Mouse (Mus musculus): ENCODE results near the gene Gm10639. TPM values are rescaled to one million over a fixed set of nuclear protein-coding genes. Genes with fewer than 3 reads are reported as not detected.
"Not testable (repeated sequence)": the region's sequence is repeated elsewhere in the genome, so short reads cannot be mapped to it uniquely, and the experiment has no call there.

The Gm10639 gene
- total RNA-seq (2014; rRNA removed) (not detected in 2 replicates), polyA plus RNA-seq (2015; fragmentation: Nextera tagmentation; extraction: Ambion mirVana) (not detected in 2 replicates)

DNA sequence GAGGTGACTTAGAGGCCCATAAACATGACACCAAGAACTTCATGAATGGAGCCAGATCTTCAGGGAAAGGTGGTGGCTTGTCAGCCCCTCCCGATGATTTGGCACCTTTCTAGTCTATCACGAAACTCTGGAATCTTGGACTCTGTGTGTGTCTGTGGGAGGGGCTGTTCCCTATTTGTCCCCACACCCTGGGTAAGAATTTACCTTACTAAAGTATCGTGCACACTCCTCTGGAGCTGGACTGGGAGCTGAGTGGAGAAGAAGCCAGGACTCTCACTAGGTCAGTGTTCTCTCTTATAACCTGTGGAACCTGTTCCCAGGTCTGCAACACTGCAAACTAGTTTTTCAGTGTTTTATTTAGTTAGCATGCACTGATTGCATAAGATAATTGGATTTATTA is at the start of gene Gm10639:
Gene Gm10639, plus strand, starts transcription at position 201 of the 400 bp plus-strand sequence.
- not testable (repeated sequence) for H3K9ac ChIP-seq (replicated peaks; ENCODE audit: low read length); DNase-seq (ENCODE audit: low spot score); H3K27me3 ChIP-seq (ENCODE audit: insufficient read depth, low read length); H3K4me1 ChIP-seq (ENCODE audit: insufficient read depth, low read length); H3K9me3 ChIP-seq (ENCODE audit: low read length); H3K27ac ChIP-seq; H3K4me3 ChIP-seq (ENCODE audit: low read length); H3K4me2 ChIP-seq (ENCODE audit: low read depth, low read length); ATAC-seq; H3K36me3 ChIP-seq (ENCODE audit: insufficient read depth, low read length)
- WGBS = 91% methylated on average over 3 of the region's 3 CpGs

DNA sequence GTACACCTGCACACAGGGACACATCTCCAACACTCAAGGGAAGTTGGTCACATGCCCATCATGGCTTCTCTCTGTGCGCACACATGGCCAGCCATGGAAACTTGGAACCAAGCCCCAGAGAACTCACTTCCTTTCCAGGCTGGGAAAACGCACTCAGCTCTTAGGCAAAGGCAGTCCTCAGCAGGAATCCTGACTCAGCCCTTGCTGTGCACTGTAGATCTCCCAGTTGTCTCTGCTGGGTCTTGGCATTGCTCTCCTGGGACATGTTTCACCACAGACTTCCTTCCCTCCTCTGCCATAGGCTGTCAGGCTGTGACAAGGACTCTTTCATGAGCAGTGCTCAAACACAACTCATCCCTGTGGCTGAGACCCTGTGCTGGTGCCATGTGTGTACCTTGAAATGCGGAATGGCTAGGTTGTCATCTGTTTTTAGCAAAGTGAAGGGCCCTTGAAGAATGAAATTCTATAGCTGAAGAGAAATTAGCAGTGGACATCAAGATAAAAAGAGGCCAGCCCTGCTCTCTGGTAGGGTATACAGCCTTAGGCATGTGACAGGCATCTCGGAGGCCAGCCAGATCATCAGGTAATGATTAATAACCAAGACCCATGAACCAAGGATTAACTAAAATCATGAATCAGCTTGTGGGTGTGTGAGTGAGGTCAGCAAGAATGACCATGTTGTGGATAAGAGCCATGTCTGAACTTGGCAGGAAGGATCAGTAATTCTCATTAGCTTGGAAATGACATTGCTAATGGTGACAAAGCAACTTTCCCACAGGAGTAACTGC is 33.8 kb upstream of the Gm10639 start:
- not testable (repeated sequence) for H3K27ac ChIP-seq; H3K27me3 ChIP-seq (ENCODE audit: insufficient read depth, low read length); H3K4me1 ChIP-seq (ENCODE audit: insufficient read depth, low read length); H3K36me3 ChIP-seq (ENCODE audit: insufficient read depth, low read length); H3K9ac ChIP-seq (replicated peaks; ENCODE audit: low read length); H3K4me3 ChIP-seq (ENCODE audit: low read length); DNase-seq (ENCODE audit: low spot score); H3K9me3 ChIP-seq (ENCODE audit: low read length); H3K4me2 ChIP-seq (ENCODE audit: low read depth, low read length); ATAC-seq
- WGBS = 76% methylated on average over 4 of the region's 4 CpGs

DNA sequence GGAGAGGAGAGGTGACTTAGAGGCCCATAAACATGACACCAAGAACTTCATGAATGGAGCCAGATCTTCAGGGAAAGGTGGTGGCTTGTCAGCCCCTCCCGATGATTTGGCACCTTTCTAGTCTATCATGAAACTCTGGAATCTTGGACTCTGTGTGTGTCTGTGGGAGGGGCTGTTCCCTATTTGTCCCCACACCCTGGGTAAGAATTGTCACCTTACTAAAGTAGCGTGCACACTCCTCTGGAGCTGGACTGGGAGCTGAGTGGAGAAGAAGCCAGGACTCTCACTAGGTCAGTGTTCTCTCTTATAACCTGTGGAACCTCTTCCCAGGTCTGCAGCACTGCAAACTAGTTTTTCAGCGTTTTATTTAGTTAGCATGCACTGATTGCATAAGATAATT is 32.8 kb upstream of the Gm10639 start, which contains the start of gene Gm3776:
Gene Gm3776, plus strand, starts transcription at position 216 of the 400 bp plus-strand sequence.
- not testable (repeated sequence) for H3K4me2 ChIP-seq (ENCODE audit: low read depth, low read length); ATAC-seq; H3K4me1 ChIP-seq (ENCODE audit: insufficient read depth, low read length); H3K9me3 ChIP-seq (ENCODE audit: low read length); H3K9ac ChIP-seq (replicated peaks; ENCODE audit: low read length); H3K4me3 ChIP-seq (ENCODE audit: low read length); H3K27me3 ChIP-seq (ENCODE audit: insufficient read depth, low read length); DNase-seq (ENCODE audit: low spot score); H3K36me3 ChIP-seq (ENCODE audit: insufficient read depth, low read length); H3K27ac ChIP-seq
- WGBS = 95% methylated on average over 1 of the region's 3 CpGs

DNA sequence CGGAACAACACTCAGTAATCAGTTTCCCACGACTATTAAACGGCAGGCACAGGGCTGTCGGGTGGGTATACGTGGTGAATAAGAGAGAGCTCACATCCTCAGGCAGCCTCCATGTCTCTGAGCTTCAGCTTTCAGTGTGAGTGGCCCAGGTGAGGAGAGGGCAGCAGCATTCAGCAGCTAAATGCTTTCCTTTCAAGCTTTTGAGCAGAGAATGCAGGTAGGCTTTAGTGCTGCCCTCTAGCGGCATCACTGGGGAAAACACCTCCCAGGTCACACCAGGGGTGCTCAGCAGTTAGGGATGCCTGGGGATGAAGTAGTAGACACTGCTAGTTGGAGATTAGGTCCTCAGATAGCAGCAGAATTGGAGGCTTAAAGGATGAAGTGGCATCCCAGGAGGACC is 30.0 kb upstream of the Gm10639 start:
- not testable (repeated sequence) for H3K27me3 ChIP-seq (ENCODE audit: insufficient read depth, low read length); H3K9me3 ChIP-seq (ENCODE audit: low read length); H3K4me2 ChIP-seq (ENCODE audit: low read depth, low read length); H3K9ac ChIP-seq (replicated peaks; ENCODE audit: low read length); H3K4me3 ChIP-seq (ENCODE audit: low read length); H3K4me1 ChIP-seq (ENCODE audit: insufficient read depth, low read length); DNase-seq (ENCODE audit: low spot score); H3K27ac ChIP-seq; H3K36me3 ChIP-seq (ENCODE audit: insufficient read depth, low read length)
- WGBS = 0% methylated on average over 1 of the region's 6 CpGs
- ATAC-seq = peak; percentile 29; the same call in 1 of the 2 replicates
- peak; percentile 45 for TF ChIP-seq CTCF (IDR thresholded peaks at IDR 0.05; ENCODE audit: low read depth)

DNA sequence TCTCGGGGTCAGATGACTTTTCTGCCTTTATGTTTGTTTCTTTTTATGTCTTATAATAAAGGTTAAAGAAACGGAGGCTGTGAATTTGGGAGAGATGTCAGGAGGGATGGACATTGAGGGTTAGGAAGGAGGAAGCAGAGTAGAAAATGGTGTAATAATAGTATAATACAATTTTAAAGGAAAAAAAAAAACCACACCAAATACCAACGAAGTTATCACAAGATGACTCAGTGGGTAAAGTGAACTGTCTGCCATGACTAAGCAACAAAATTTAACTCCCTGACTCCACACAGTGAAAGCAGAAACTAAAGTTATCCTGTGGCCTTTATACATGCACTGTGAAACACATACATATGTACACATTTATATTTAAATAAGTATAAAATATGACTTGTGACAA is 18.8 kb upstream of the Gm10639 start:
- H3K4me1 ChIP-seq (ENCODE audit: insufficient read depth, low read length); H3K4me3 ChIP-seq (ENCODE audit: low read length); DNase-seq (ENCODE audit: low spot score); H3K36me3 ChIP-seq (ENCODE audit: insufficient read depth, low read length); H3K27me3 ChIP-seq (ENCODE audit: insufficient read depth, low read length); H3K9me3 ChIP-seq (ENCODE audit: low read length); H3K9ac ChIP-seq (replicated peaks; ENCODE audit: low read length); ATAC-seq; H3K4me2 ChIP-seq (ENCODE audit: low read depth, low read length); H3K27ac ChIP-seq: not testable (repeated sequence)
- WGBS = 89% methylated on average over 3 of the region's 3 CpGs

DNA sequence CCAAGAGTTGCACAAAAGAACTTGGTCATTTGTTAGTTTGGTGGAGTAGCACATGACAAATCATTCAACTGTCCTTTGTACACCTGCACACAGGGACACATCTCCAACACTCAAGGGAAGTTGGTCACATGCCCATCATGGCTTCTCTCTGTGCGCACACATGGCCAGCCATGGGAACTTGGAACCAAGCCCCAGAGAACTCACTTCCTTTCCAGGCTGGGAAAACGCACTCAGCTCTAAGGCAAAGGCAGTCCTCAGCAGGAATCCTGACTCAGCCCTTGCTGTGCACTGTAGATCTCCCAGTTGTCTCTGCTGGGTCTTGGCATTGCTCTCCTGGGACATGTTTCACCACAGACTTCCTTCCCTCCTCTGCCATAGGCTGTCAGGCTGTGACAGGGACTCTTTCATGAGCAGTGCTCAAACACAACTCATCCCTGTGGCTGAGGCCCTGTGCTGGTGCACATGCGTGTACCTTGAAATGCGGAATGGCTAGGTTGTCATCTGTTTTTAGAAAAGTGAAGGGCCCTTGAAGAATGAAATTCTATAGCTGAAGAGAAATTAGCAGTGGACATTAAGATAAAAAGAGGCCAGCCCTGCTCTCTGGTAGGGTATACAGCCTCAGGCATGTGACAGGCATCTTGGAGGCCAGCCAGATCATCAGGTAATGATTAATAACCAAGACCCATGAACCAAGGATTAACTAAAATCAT is 7.6 kb upstream of the Gm10639 start:
- not testable (repeated sequence) for H3K4me3 ChIP-seq (ENCODE audit: low read length); H3K9ac ChIP-seq (replicated peaks; ENCODE audit: low read length); H3K27ac ChIP-seq; H3K4me1 ChIP-seq (ENCODE audit: insufficient read depth, low read length); H3K4me2 ChIP-seq (ENCODE audit: low read depth, low read length); H3K36me3 ChIP-seq (ENCODE audit: insufficient read depth, low read length); ATAC-seq; H3K9me3 ChIP-seq (ENCODE audit: low read length); DNase-seq (ENCODE audit: low spot score); H3K27me3 ChIP-seq (ENCODE audit: insufficient read depth, low read length)
- 76% methylated on average over 4 of the region's 4 CpGs for WGBS

DNA sequence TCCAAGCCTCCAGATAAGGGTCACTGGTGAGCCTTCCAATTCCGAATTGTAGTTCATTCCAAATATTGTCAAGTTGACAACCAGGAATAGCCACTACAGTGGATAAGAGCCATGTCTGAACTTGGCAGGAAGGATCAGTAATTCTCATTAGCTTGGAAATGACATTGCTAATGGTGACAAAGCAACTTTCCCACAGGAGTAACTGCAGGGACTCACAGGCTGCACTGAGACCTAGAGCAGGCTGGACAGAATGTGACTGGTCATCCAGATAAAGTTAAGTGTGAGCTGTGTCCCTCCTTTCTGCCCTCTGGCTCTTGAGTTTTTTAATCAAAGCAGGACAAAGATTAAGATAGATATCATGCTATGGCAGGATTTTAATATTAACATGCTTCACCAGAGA is 660 bp upstream of the Gm10639 start:
- not testable (repeated sequence) for H3K4me2 ChIP-seq (ENCODE audit: low read depth, low read length); H3K4me1 ChIP-seq (ENCODE audit: insufficient read depth, low read length); DNase-seq (ENCODE audit: low spot score); H3K27me3 ChIP-seq (ENCODE audit: insufficient read depth, low read length); H3K9ac ChIP-seq (replicated peaks; ENCODE audit: low read length); ATAC-seq; H3K4me3 ChIP-seq (ENCODE audit: low read length); H3K36me3 ChIP-seq (ENCODE audit: insufficient read depth, low read length); H3K9me3 ChIP-seq (ENCODE audit: low read length); H3K27ac ChIP-seq
- 50% methylated on average over 1 of the region's 1 CpGs for WGBS

DNA sequence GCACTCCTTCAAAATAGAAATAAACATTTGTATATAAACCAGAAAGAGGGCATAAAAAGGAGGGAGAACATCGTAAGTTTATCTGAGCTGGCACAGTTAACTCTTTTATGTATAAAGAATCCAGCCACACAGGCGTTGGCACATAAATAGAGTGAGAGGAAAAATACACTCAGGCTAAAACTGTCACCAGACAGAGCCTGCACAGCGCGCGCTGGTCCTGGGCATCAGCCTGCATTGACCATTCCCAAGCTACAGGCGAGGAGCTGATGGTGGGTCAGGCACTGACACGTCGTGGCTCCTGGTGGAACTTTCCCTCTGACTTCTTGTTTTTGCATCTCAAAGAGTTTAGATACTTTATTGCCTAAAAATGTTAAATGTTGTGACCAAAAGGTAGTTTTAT is 2.7 kb downstream of the Gm10639 start:
- H3K4me2 ChIP-seq (ENCODE audit: low read depth, low read length); H3K4me3 ChIP-seq (ENCODE audit: low read length); H3K27ac ChIP-seq; H3K36me3 ChIP-seq (ENCODE audit: insufficient read depth, low read length); DNase-seq (ENCODE audit: low spot score); H3K27me3 ChIP-seq (ENCODE audit: insufficient read depth, low read length); ATAC-seq; H3K9ac ChIP-seq (replicated peaks; ENCODE audit: low read length); H3K4me1 ChIP-seq (ENCODE audit: insufficient read depth, low read length); H3K9me3 ChIP-seq (ENCODE audit: low read length): not testable (repeated sequence)
- WGBS = 84% methylated on average over 8 of the region's 8 CpGs

DNA sequence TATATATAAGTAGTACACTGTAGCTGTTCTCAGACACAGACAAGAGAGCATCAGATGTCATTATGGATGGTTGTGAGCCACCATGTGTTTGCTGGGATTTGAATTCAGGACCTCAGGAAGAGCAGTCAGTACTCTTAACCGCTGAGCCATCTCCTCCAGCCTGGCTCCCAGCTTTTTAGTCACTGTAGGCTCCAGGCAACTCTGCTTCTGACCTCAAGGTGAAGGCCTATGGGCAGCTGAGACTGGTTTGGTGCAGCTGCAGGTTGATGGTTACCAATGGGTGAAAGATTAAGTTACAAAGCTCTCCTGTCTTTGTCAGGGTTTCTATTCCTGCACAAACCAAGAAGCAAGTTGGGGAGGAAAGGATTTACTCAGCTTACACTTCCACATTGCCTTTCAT is 4.0 kb downstream of the Gm10639 start:
- H3K4me3 ChIP-seq (ENCODE audit: low read length); H3K4me2 ChIP-seq (ENCODE audit: low read depth, low read length); H3K4me1 ChIP-seq (ENCODE audit: insufficient read depth, low read length); H3K9me3 ChIP-seq (ENCODE audit: low read length); H3K27me3 ChIP-seq (ENCODE audit: insufficient read depth, low read length); ATAC-seq; H3K27ac ChIP-seq; DNase-seq (ENCODE audit: low spot score); H3K9ac ChIP-seq (replicated peaks; ENCODE audit: low read length); H3K36me3 ChIP-seq (ENCODE audit: insufficient read depth, low read length): not testable (repeated sequence)
- WGBS = 65% methylated on average over 1 of the region's 1 CpGs

DNA sequence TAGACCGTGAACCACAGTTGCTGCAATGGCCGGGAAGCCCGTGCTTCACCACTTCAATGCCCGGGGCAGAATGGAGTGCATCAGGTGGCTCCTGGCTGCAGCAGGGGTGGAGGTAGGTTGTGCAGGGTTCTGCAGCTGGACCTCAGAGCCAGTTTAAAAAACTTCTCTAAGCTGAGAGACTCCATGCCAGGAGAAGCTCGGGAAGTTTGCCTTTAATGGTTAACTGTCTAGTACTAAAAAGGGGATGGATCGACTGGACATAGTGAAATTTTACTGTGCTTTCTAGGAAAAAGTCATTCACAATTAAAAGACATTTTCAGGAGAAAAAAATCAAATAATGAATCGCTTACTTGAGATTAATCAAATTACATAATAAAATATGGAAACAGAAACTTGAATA is 5.1 kb downstream of the Gm10639 start:
- WGBS = 88% methylated on average over 4 of the region's 7 CpGs
- H3K27ac ChIP-seq; H3K36me3 ChIP-seq (ENCODE audit: insufficient read depth, low read length); H3K9me3 ChIP-seq (ENCODE audit: low read length); H3K9ac ChIP-seq (replicated peaks; ENCODE audit: low read length); H3K4me3 ChIP-seq (ENCODE audit: low read length); H3K4me1 ChIP-seq (ENCODE audit: insufficient read depth, low read length); ATAC-seq; DNase-seq (ENCODE audit: low spot score); H3K4me2 ChIP-seq (ENCODE audit: low read depth, low read length); H3K27me3 ChIP-seq (ENCODE audit: insufficient read depth, low read length): not testable (repeated sequence)
